Mouse (Mus musculus): ENCODE data around the gene Wdr59. TPM values are rescaled to one million over a fixed set of nuclear protein-coding genes. Genes with fewer than 3 reads are reported as not detected.

The Wdr59 gene
- polyA plus RNA-seq, 1 experiment, result 9.0 TPM

DNA sequence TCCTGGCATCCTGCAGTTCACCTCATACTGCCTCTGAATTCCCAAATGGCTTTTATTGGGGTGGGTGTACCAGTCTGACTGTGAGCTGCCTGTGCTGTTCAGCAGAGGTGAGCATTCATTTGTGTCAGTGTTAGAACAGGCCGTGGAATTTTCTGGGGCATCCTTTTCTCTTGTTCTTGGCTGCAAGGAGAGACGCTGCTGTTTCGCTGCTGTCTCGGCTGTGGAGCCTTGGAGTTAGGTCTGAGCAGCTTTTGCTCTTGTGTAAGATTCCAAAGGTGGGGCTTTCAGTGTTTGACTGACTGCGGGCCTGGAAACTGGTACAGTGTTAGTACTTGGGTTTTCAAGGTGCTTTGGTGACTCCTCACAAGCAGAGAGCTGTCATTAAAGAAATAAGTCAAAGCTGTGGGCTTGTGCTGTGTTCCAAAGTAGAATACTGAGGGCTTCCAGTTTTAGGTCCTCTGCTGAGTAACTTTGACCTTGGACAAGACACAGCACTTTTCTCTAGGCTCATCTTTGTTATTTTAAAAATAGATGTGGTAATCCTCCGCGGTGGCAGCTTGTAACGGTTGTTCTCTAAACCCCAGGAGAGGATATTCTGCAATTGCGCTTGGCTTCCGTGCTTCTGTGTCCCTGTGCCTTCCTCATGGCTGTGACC lies 17.7 kb upstream of the Wdr59 start:
- Histone ChIP-seq H3K4me3 (ENCODE audit: control insufficient read depth, insufficient read depth, low read length) (peak overlapping the region; percentile 49), H3K36me3 (ENCODE audit: control insufficient read depth, insufficient read depth, low read length) (peaks cover 5% of the 10 kb centered on the region; the same call in 1 of the 2 replicates), H3K27ac (ENCODE audit: control insufficient read depth, insufficient read depth, low read length) (peak overlapping the region; percentile 90), H3K4me1 (replicated peaks; ENCODE audit: control insufficient read depth, insufficient read depth, low read length) (peaks cover 18% of the 10 kb centered on the region), H3K27me3 (ENCODE audit: control insufficient read depth, insufficient read depth, low read length) (no peaks in the 10 kb centered on the region)
- TF ChIP-seq CTCF (IDR thresholded peaks at IDR 0.05; ENCODE audit: borderline replicate concordance, control insufficient read depth, extremely low read depth, insufficient read depth, low read length, poor library complexity) (no peak), POLR2A (IDR thresholded peaks at IDR 0.05; ENCODE audit: control insufficient read depth, extremely low read depth, insufficient read depth, low read length, poor library complexity) (no peak)
- 2% methylated on average over 10 of the region's 10 CpGs for WGBS
- DNase-seq, result peak; percentile 49

DNA sequence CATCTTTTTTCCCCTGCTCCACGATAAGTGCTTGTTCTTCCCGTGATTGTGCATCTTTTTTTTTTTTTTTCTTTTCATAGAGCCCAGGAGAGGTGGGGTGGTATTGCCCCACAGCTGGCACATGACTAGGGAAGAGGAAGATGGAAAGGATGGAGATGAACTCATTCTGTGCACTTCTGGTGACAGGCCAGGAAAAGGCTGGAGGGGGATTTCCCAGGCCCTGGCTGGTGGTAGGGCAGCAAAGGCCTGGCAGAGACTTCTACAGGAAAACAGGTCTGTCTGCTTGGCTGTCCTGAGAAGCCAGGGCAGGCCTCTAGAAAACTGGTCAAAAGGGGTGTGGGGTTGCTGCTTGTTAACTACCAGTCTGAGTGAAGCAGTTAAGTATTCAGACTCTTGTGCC lies 16.3 kb upstream of the Wdr59 start:
- Histone ChIP-seq H3K4me3 (ENCODE audit: control insufficient read depth, insufficient read depth, low read length) (peak overlapping the region; percentile 86), H3K36me3 (ENCODE audit: control insufficient read depth, insufficient read depth, low read length) (no peaks in the 10 kb centered on the region), H3K27me3 (ENCODE audit: control insufficient read depth, insufficient read depth, low read length) (no peaks in the 10 kb centered on the region), H3K4me1 (replicated peaks; ENCODE audit: control insufficient read depth, insufficient read depth, low read length) (peaks cover 15% of the 10 kb centered on the region), H3K27ac (ENCODE audit: control insufficient read depth, insufficient read depth, low read length) (peak overlapping the region; percentile 87)
- peak; percentile 33 for DNase-seq
- TF ChIP-seq CTCF (IDR thresholded peaks at IDR 0.05; ENCODE audit: borderline replicate concordance, control insufficient read depth, extremely low read depth, insufficient read depth, low read length, poor library complexity) (no peak), POLR2A (IDR thresholded peaks at IDR 0.05; ENCODE audit: control insufficient read depth, extremely low read depth, insufficient read depth, low read length, poor library complexity) (no peak)
- WGBS, result 0% methylated on average over 2 of the region's 2 CpGs

DNA sequence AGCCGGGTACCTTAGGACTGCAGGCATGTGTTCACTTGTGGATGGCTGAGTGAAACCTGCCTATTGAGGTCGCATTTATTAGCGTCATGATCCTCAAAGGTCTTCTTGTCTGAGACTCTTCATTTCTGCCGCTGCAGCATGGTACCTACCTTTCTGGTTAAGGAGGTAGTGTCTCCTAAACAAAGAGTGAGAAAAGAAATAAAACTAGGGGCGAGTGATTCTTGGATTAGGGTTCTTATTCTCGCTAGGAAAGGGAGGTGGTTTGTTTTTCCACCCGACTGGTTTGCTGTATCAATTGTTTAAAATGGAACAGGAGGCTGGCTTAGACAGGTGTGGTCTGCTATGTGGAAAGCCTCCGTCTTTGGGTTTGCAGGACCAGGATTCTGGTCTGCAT lies 15.9 kb upstream of the Wdr59 start:
- H3K27me3 ChIP-seq (ENCODE audit: control insufficient read depth, insufficient read depth, low read length), result no peaks in the 10 kb centered on the region
- peaks cover 13% of the 10 kb centered on the region for H3K4me1 ChIP-seq (replicated peaks; ENCODE audit: control insufficient read depth, insufficient read depth, low read length)
- no peak for DNase-seq
- 1% methylated on average over 8 of the region's 8 CpGs for WGBS
- H3K36me3 ChIP-seq (ENCODE audit: control insufficient read depth, insufficient read depth, low read length), result no peaks in the 10 kb centered on the region
- H3K27ac ChIP-seq (ENCODE audit: control insufficient read depth, insufficient read depth, low read length), result peak overlapping the region; percentile 87
- TF ChIP-seq CTCF (IDR thresholded peaks at IDR 0.05; ENCODE audit: borderline replicate concordance, control insufficient read depth, extremely low read depth, insufficient read depth, low read length, poor library complexity), result no peak
- TF ChIP-seq POLR2A (IDR thresholded peaks at IDR 0.05; ENCODE audit: control insufficient read depth, extremely low read depth, insufficient read depth, low read length, poor library complexity), result no peak
- H3K4me3 ChIP-seq (ENCODE audit: control insufficient read depth, insufficient read depth, low read length), result peak overlapping the region; percentile 86

DNA sequence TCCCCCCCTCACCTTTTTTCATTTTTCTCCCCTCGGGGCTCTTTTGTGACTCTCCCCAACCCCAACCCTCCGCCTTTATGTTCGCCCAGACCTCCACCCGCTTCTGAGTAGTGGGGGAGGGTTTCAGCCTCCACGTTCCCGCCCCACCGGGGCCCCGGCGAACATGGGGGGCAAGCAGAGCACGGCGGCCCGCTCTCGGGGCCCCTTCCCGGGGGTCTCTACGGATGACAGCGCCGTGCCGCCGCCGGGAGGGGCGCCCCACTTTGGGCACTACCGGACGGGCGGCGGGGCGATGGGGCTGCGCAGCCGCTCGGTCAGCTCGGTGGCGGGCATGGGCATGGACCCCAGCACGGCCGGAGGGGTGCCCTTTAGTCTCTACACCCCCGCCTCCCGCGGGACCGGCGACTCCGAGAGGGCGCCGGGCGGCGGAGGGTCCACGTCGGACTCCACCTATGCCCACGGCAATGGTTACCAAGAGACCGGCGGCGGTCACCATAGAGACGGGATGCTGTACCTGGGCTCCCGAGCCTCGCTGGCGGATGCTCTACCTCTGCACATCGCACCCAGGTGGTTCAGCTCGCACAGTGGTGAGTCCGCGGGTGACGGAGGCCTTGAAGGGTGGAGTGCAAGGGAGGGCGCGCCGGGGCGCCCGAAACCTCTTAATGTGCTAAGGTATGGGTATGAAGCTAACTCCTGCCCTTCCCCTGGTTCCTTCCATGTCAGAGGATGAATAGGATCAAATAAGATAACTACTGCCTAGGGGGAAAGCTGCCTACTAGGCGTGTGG lies 15.3 kb upstream of the Wdr59 start:
- no peaks in the 10 kb centered on the region for H3K36me3 ChIP-seq (ENCODE audit: control insufficient read depth, insufficient read depth, low read length)
- H3K27me3 ChIP-seq (ENCODE audit: control insufficient read depth, insufficient read depth, low read length), result no peaks in the 10 kb centered on the region
- under 1% methylated on average over 64 of the region's 64 CpGs for WGBS
- DNase-seq, result peak; percentile 78
- peak overlapping the region; percentile 87 for H3K27ac ChIP-seq (ENCODE audit: control insufficient read depth, insufficient read depth, low read length)
- H3K4me3 ChIP-seq (ENCODE audit: control insufficient read depth, insufficient read depth, low read length), result peak overlapping the region; percentile 86
- no peak for TF ChIP-seq CTCF (IDR thresholded peaks at IDR 0.05; ENCODE audit: borderline replicate concordance, control insufficient read depth, extremely low read depth, insufficient read depth, low read length, poor library complexity)
- H3K4me1 ChIP-seq (replicated peaks; ENCODE audit: control insufficient read depth, insufficient read depth, low read length), result peaks cover 11% of the 10 kb centered on the region

DNA sequence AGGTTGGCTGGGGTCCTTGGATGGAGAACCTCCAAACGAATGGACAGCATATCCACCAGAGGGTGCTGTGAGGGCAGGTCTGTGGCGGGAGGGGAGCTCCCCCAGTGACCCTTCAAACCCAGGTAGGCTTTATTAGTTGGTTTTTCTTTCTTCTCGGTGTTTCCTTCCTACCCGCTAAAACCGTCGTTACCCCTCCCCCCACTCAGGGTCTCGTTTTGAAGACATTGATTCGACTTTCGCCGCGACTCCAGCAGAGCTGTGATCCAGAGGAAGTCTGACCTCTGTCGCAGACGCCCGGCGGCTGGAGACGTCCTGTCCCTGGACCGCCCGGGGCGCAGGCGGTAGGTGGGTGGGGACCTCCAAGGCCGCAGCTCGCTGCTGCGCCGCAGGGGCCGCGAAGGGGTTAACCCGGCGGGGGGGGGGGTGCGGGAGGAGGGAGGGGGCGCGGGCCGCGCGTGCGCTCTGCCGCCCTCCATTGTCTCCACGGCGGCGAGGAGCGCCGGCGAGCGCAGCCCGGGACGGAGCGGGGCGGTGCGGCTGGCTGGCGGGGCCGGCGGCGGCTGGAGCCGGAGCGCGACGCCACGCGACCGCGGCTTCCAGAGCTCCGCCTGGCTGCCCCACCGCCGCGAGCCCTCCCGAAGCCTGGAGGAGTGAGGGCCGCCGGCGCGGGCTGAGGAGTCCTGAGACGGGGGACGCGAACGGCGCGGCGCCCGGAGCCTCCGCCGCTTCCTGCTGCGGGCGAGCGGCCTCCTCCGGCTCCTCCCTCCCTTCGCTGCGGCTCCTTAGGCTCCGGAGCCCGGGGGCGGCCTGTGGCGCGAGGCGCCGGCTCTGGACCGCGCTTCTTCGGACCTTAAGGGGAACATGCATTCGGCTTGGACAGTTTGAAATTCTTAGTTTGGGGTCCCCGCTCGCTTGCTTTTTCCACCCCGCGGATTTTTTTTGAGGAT lies 14.4 kb upstream of the Wdr59 start, which contains the start of gene Znrf1:
TSS of gene Znrf1 (plus strand) at position 67 of the 947 bp plus-strand sequence.
- peaks cover 8% of the 10 kb centered on the region for H3K4me1 ChIP-seq (replicated peaks; ENCODE audit: control insufficient read depth, insufficient read depth, low read length)
- TF ChIP-seq POLR2A (IDR thresholded peaks at IDR 0.05; ENCODE audit: control insufficient read depth, extremely low read depth, insufficient read depth, low read length, poor library complexity) (peak; percentile 98), CTCF (IDR thresholded peaks at IDR 0.05; ENCODE audit: borderline replicate concordance, control insufficient read depth, extremely low read depth, insufficient read depth, low read length, poor library complexity) (peak; percentile 22; the same call in 1 of the 2 replicates)
- DNase-seq, result peak; percentile 75
- WGBS, result under 1% methylated on average over 61 of the region's 100 CpGs
- H3K27ac ChIP-seq (ENCODE audit: control insufficient read depth, insufficient read depth, low read length), result peak within 1 kb of the TSS; percentile 87
- H3K4me3 ChIP-seq (ENCODE audit: control insufficient read depth, insufficient read depth, low read length), result peak within 1 kb of the TSS; percentile 86
- no peaks in the 10 kb centered on the region for H3K36me3 ChIP-seq (ENCODE audit: control insufficient read depth, insufficient read depth, low read length)
- no peaks in the 10 kb centered on the region for H3K27me3 ChIP-seq (ENCODE audit: control insufficient read depth, insufficient read depth, low read length)

DNA sequence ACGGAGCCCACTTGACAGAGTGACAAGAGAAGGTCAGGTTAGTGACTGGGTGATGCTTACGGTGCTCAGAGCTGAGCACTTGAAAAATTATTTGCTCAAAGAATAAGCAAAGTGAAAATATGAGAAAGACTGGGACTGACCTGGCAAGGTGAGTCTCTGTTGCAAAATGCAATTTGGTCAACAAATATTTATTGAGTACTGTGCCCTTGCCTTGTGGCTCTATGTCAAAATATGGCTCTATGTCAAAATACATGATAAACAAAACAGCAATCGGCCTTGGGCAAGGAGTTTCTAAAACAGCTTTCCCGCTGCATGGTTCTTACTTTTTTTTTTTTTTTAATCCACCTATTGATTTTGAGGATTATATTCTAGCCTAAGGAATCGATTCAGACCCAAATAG lies 13.6 kb upstream of the Wdr59 start:
- no peak for DNase-seq
- WGBS, result 62% methylated on average over 5 of the region's 5 CpGs
- H3K36me3 ChIP-seq (ENCODE audit: control insufficient read depth, insufficient read depth, low read length), result no peaks in the 10 kb centered on the region
- no peak overlapping the region for H3K27ac ChIP-seq (ENCODE audit: control insufficient read depth, insufficient read depth, low read length)
- TF ChIP-seq CTCF (IDR thresholded peaks at IDR 0.05; ENCODE audit: borderline replicate concordance, control insufficient read depth, extremely low read depth, insufficient read depth, low read length, poor library complexity), result no peak
- TF ChIP-seq POLR2A (IDR thresholded peaks at IDR 0.05; ENCODE audit: control insufficient read depth, extremely low read depth, insufficient read depth, low read length, poor library complexity), result no peak
- H3K4me3 ChIP-seq (ENCODE audit: control insufficient read depth, insufficient read depth, low read length), result no peak overlapping the region
- H3K4me1 ChIP-seq (replicated peaks; ENCODE audit: control insufficient read depth, insufficient read depth, low read length), result peaks cover 2% of the 10 kb centered on the region; the same call in 1 of the 2 replicates
- no peaks in the 10 kb centered on the region for H3K27me3 ChIP-seq (ENCODE audit: control insufficient read depth, insufficient read depth, low read length)
